Comparison of ENCODE assay signal across 8 mouse cellular contexts in genomic region chr16:23135421-23136149, GRCm38 (mm10). TPM values are rescaled to one million over a fixed set of nuclear protein-coding genes. Genes with fewer than 3 reads are reported as not detected.
DNase-seq lines count a peak whose midpoint lies in the region; ATAC-seq and TF ChIP-seq lines count a peak whose summit lies in the region.

No protein-coding gene starts in this region.

- peak; percentile 88 for TF ChIP-seq CTCF in layer of hippocampus, adult 2 months (conservative IDR thresholded peaks at IDR 0.05)
- TF ChIP-seq CTCF in MEL (IDR thresholded peaks at IDR 0.05 in 2 of 3, conservative IDR thresholded peaks at IDR 0.05 in 1 of 3; ENCODE audit: control insufficient read depth in 1 of 3, insufficient read depth in 1 of 3, low read depth in 2 of 3, low read length in 3 of 3, poor library complexity in 1 of 3, severe bottlenecking in 1 of 3): peak in 2 of 3 experiments; percentile 60 to 87; a peak in 4 of 6 replicates
- TF ChIP-seq CTCF in lung, postnatal 0 days (IDR thresholded peaks at IDR 0.05): peak; percentile 85

- WGBS in lung, postnatal 0 days: 16% methylated on average over 11 of the region's 11 CpGs

- TF ChIP-seq RAD21 in MEL (IDR thresholded peaks at IDR 0.05; ENCODE audit: low read depth, low read length): peak; percentile 90

- no peaks in the 10 kb centered on the region for H3K9me3 ChIP-seq in MEL (replicated peaks; ENCODE audit: insufficient read depth, low read length)
- H3K9me3 ChIP-seq in lung, postnatal 0 days (ENCODE audit: low read length): no peaks in the 10 kb centered on the region

- H3K79me2 ChIP-seq in MEL (ENCODE audit: control insufficient read depth, insufficient read depth, low read length, poor library complexity): no peaks in the 10 kb centered on the region

- no peak for DNase-seq in layer of hippocampus, adult 2 months (ENCODE audit: low spot score in 2 of 2)
- DNase-seq in layer of hippocampus, postnatal 36 days: no peak
- peak; percentile 82 for DNase-seq in MEL (ENCODE audit: low read depth, low spot score)
- DNase-seq in embryo, embryonic 10.5 days (ENCODE audit: low spot score): peak; percentile 84
- peak; percentile 79 for DNase-seq in lung, postnatal 0 days (ENCODE audit: low spot score)
- DNase-seq in spleen, postnatal 14 days (ENCODE audit: low spot score in 2 of 2): no peak
- DNase-seq in right cerebral cortex, postnatal 25 days: no peak
- no peak for DNase-seq in left cerebral cortex, adult 9 months (ENCODE audit: low spot score in 2 of 2)

- peaks cover 0 to 3% of the 10 kb centered on the region in 2 experiments; a peak in 2 of 4 replicates for H3K36me3 ChIP-seq in MEL (ENCODE audit: control insufficient read depth in 1 of 2, insufficient read depth in 2 of 2, low read length in 2 of 2)
- H3K36me3 ChIP-seq in lung, postnatal 0 days (ENCODE audit: insufficient read depth, low read length): no peaks in the 10 kb centered on the region

- peak; percentile 38; the same call in 1 of the 2 replicates for ATAC-seq in lung, postnatal 0 days

- H3K4me2 ChIP-seq in lung, postnatal 0 days (replicated peaks; ENCODE audit: low read depth, low read length): no peak overlapping the region

- no peaks in the 10 kb centered on the region for H3K27me3 ChIP-seq in MEL (ENCODE audit: control insufficient read depth in 1 of 2, insufficient read depth in 2 of 2, low read length in 2 of 2)
- H3K27me3 ChIP-seq in lung, postnatal 0 days (replicated peaks; ENCODE audit: insufficient read depth, low read length): no peaks in the 10 kb centered on the region

- TF ChIP-seq EP300 in MEL (IDR thresholded peaks at IDR 0.05; ENCODE audit: low read depth in 1 of 2, low read length in 2 of 2): no peak
- 0 out of 2 replicates have a peak, but pooled peaks have one; percentile 40 for TF ChIP-seq EP300 in lung, postnatal 0 days (IDR thresholded peaks at IDR 0.05)

- H3K4me1 ChIP-seq in MEL (ENCODE audit: control insufficient read depth in 1 of 2, insufficient read depth in 2 of 2, low read length in 2 of 2): peaks cover 0 to 4% of the 10 kb centered on the region in 2 experiments; a peak in 1 of 4 replicates
- H3K4me1 ChIP-seq in lung, postnatal 0 days (ENCODE audit: insufficient read depth, low read depth, low read length): no peaks in the 10 kb centered on the region

- no peak for TF ChIP-seq POLR2A in MEL (IDR thresholded peaks at IDR 0.05; ENCODE audit: control insufficient read depth in 1 of 2, insufficient read depth in 1 of 2, low read depth in 1 of 2, low read length in 2 of 2, poor library complexity in 1 of 2)

- H3K9ac ChIP-seq in MEL (ENCODE audit: control insufficient read depth, low read depth, low read length, poor library complexity, severe bottlenecking): no peak overlapping the region; the same call in 1 of the 2 replicates
- no peak overlapping the region for H3K9ac ChIP-seq in lung, postnatal 0 days (replicated peaks; ENCODE audit: low read depth)

- no peak overlapping the region for H3K27ac ChIP-seq in layer of hippocampus, adult 2 months
- H3K27ac ChIP-seq in MEL (ENCODE audit: control insufficient read depth, low read depth, low read length): no peak overlapping the region
- no peak overlapping the region for H3K27ac ChIP-seq in lung, postnatal 0 days (ENCODE audit: low read length)

- H3K4me3 ChIP-seq in layer of hippocampus, adult 2 months: no peak overlapping the region
- H3K4me3 ChIP-seq in MEL (ENCODE audit: control insufficient read depth in 1 of 2, insufficient read depth in 1 of 2, low read depth in 2 of 2, low read length in 2 of 2): no peak overlapping the region; a peak in 1 of 4 replicates
- H3K4me3 ChIP-seq in lung, postnatal 0 days (ENCODE audit: low read depth, low read length): no peak overlapping the region

TF ChIP-seq in MEL, 35 proteins besides CTCF, POLR2A, EP300 and RAD21:
- no peak for TF ChIP-seq CHD2 (IDR thresholded peaks at IDR 0.05; ENCODE audit: low read length)
- TF ChIP-seq KAT2A (conservative IDR thresholded peaks at IDR 0.05; ENCODE audit: low read depth, low read length): no peak
- no peak for TF ChIP-seq POLR2AphosphoS2 (IDR thresholded peaks at IDR 0.05; ENCODE audit: low read length)
- no peak for TF ChIP-seq MYC (IDR thresholded peaks at IDR 0.05; ENCODE audit: low read depth, low read length)
- peak; percentile 77 for TF ChIP-seq SMC3 (IDR thresholded peaks at IDR 0.05; ENCODE audit: low read depth, low read length)
- TF ChIP-seq MEF2A (IDR thresholded peaks at IDR 0.05; ENCODE audit: extremely low read depth, insufficient replicate concordance, low read depth, low read length, poor library complexity, severe bottlenecking): no peak
- no peak for TF ChIP-seq JUND (IDR thresholded peaks at IDR 0.05; ENCODE audit: low read depth, low read length)
- no peak for TF ChIP-seq CHD1 (IDR thresholded peaks at IDR 0.05; ENCODE audit: low read depth, low read length)
- no peak for TF ChIP-seq MAX (IDR thresholded peaks at IDR 0.05; ENCODE audit: low read length)
- peak; percentile 65 for TF ChIP-seq ZC3H11A (IDR thresholded peaks at IDR 0.05; ENCODE audit: low read depth, low read length)
- TF ChIP-seq GABPA (IDR thresholded peaks at IDR 0.05; ENCODE audit: low read depth, low read length): no peak

RNA-seq across cellular contexts. Expression of gene Rfc4, which starts 8.0 kb away (rescaled TPM):
- total RNA-seq in layer of hippocampus, adult 2 months (2021): 1 to 10 TPM; 4.8 to 5.3 TPM
- 1 to 10 TPM; 3.3 to 4.2 TPM for total RNA-seq in layer of hippocampus, postnatal 36 days (2021)
- total RNA-seq in MEL (2012; rRNA removed): 77.9 and 93.2 TPM in 2 replicates
- 10 to 100 TPM in 1 of 2 experiments, not detected in 1; 52.1 TPM for polyA plus RNA-seq in MEL (2012; ENCODE audit: insufficient read depth in 1 of 2, insufficient read length in 2 of 2, low read depth in 1 of 2, low replicate concordance in 2 of 2, missing spikeins in 1 of 2)
- 19.0 and 21.4 TPM in 2 replicates for polyA plus RNA-seq in lung, postnatal 0 days (2015; fragmentation: Nextera tagmentation; extraction: Ambion mirVana)

RNA-seq across cellular contexts. Expression of gene Adipoq, which starts 10.8 kb away (rescaled TPM):
- not detected for total RNA-seq in layer of hippocampus, adult 2 months (2021)
- total RNA-seq in layer of hippocampus, postnatal 36 days (2021): not detected
- not detected in 2 replicates for total RNA-seq in MEL (2012; rRNA removed)
- not detected for polyA plus RNA-seq in MEL (2012; ENCODE audit: insufficient read depth in 1 of 2, insufficient read length in 2 of 2, low read depth in 1 of 2, low replicate concordance in 2 of 2, missing spikeins in 1 of 2)
- polyA plus RNA-seq in lung, postnatal 0 days (2015; fragmentation: Nextera tagmentation; extraction: Ambion mirVana): not detected in 2 replicates

RNA-seq across cellular contexts. Expression of gene Eif4a2, which starts 28.3 kb away (rescaled TPM):
- 100 to 1,000 TPM; 923 to 956 TPM for total RNA-seq in layer of hippocampus, adult 2 months (2021)
- 100 to 1,000 TPM; 900 to 999 TPM for total RNA-seq in layer of hippocampus, postnatal 36 days (2021)
- total RNA-seq in MEL (2012; rRNA removed): 252 and 290 TPM in 2 replicates
- 1,000 to 10,000 TPM in 1 of 2 experiments, 100 to 1,000 TPM in 1; 248 to 2,083 TPM for polyA plus RNA-seq in MEL (2012; ENCODE audit: insufficient read depth in 1 of 2, insufficient read length in 2 of 2, low read depth in 1 of 2, low replicate concordance in 2 of 2, missing spikeins in 1 of 2)
- 144 and 177 TPM in 2 replicates for polyA plus RNA-seq in lung, postnatal 0 days (2015; fragmentation: Nextera tagmentation; extraction: Ambion mirVana)

Comparison
In these comparisons a context has a peak if more than half of its experiments do, and no peak if none do; other contexts are left out.
1. DNase-seq: peak in MEL (single experiment), embryo, embryonic 10.5 days (single experiment) and lung, postnatal 0 days (single experiment); none in layer of hippocampus, adult 2 months (0 of 2), layer of hippocampus, postnatal 36 days (0 of 2), spleen, postnatal 14 days (0 of 2), right cerebral cortex, postnatal 25 days (single experiment) and left cerebral cortex, adult 9 months (0 of 2).
2. RNA of gene Rfc4, which starts 8.0 kb away (total RNA-seq): 77.9 to 93.2 TPM in MEL; 4.8 to 5.3 TPM in layer of hippocampus, adult 2 months and 3.3 to 4.2 TPM in layer of hippocampus, postnatal 36 days; every median in the first group is over 10 times any median in the second.
3. Peak in every context shown above with its lines, with median percentiles within 50 percentile points of each other: CTCF ChIP-seq.